Mouse (Mus musculus): ENCODE results near the gene Hspb9. TPM values are rescaled to one million over a fixed set of nuclear protein-coding genes. Genes with fewer than 3 reads are reported as not detected.

Hspb9 gene
- polyA plus RNA-seq, 1 experiment from 2014 or later = 0.36 TPM

DNA sequence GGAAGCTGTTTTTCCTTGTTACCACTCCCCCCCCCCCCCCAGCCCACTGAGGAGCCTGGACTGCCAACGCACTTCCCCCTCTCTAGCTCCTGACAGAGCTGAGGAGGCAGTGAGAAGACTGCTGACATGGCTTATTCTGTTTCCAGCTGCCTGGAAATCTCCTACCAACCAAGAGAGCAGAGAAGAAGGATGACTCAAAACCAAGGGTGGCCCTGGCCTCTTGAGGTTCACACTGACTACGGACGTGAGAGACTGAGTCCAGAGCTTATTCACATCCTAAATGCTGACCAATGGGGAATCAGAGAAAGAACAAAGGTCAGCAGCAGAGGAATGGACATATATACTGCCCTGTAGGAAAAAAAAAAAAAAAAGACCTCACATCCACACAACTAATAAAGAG, 5.7 kb downstream of the Hspb9 start:
- H3K4me2 ChIP-seq (ENCODE audit: low read depth, low read length, severe bottlenecking) = no peak overlapping the region
- no peaks in the 10 kb centered on the region for H3K27me3 ChIP-seq (ENCODE audit: control insufficient read depth, insufficient read depth, low read length)
- no peak for ATAC-seq (replicated peaks; ENCODE audit: low FRiP score)
- H3K4me3 ChIP-seq (ENCODE audit: low read depth, low read length) = no peak overlapping the region
- H3K9me3 ChIP-seq (ENCODE audit: control insufficient read depth, low read length) = no peaks in the 10 kb centered on the region
- 87% methylated on average over 3 of the region's 3 CpGs for whole genome bisulfite sequencing
- no peak overlapping the region for H3K27ac ChIP-seq (ENCODE audit: low read depth, low read length)
- no peak overlapping the region for H3K9ac ChIP-seq (ENCODE audit: low read length)
- no peaks in the 10 kb centered on the region; the same call in 1 of the 2 replicates for H3K36me3 ChIP-seq (ENCODE audit: control insufficient read depth, insufficient read depth, low read length)
- peaks cover 2% of the 10 kb centered on the region for H3K4me1 ChIP-seq (replicated peaks; ENCODE audit: control insufficient read depth, insufficient read depth, low read length)
- no peak for DNase-seq (ENCODE audit: low spot score)

DNA sequence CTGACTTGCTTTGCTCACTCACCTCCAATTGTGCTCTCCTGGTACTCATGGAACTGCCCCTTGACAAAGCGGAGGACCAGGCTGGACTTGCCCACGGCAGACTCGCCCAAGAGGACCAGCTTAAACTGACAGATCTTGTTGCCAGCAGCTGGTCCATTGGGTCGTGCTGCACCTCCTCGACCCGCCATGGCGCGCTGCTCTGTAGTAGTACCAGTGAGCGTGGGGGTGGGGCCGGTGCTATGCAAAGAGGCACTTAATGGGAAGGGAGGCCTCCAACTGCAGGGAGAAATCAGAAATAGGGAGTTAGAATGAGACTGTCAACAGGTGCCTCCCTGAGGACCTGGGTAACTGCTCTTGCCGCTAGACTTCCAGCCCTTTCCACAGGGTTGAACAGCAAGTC, 6.2 kb downstream of the Hspb9 start:
- Histone ChIP-seq H3K9me3 (ENCODE audit: control insufficient read depth, low read length) (no peaks in the 10 kb centered on the region), H3K36me3 (ENCODE audit: control insufficient read depth, insufficient read depth, low read length) (no peaks in the 10 kb centered on the region; the same call in 1 of the 2 replicates), H3K27me3 (ENCODE audit: control insufficient read depth, insufficient read depth, low read length) (no peaks in the 10 kb centered on the region), H3K4me1 (replicated peaks; ENCODE audit: control insufficient read depth, insufficient read depth, low read length) (peaks cover under 1% of the 10 kb centered on the region), H3K9ac (ENCODE audit: low read length) (no peak overlapping the region), H3K4me2 (ENCODE audit: low read depth, low read length, severe bottlenecking) (no peak overlapping the region), H3K4me3 (ENCODE audit: low read depth, low read length) (no peak overlapping the region), H3K27ac (ENCODE audit: low read depth, low read length) (no peak overlapping the region)
- no peak for DNase-seq (ENCODE audit: low spot score)
- ATAC-seq (replicated peaks; ENCODE audit: low FRiP score) = no peak
- WGBS = 83% methylated on average over 11 of the region's 11 CpGs

DNA sequence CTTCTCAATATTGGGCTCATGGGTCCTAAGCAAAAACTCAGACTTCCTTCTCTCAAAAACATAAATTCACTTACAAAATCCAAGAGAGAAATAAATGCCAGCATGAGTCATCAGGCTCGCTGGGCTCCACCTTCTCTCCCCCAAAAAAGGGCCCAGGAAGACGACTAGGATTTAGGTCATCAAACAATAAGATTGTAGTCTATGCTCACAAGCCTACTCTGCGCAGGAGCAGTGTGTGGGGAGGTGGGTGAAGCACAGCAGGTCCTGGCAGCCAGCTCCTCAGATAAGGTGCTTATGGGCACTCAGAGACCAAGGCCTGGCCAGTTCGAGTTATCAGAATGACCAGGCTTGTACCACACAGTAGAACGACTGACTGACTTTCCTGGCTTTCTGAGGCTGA, 6.7 kb downstream of the Hspb9 start:
- Histone ChIP-seq H3K4me1 (replicated peaks; ENCODE audit: control insufficient read depth, insufficient read depth, low read length) (no peaks in the 10 kb centered on the region; the same call in 1 of the 2 replicates), H3K36me3 (ENCODE audit: control insufficient read depth, insufficient read depth, low read length) (no peaks in the 10 kb centered on the region; the same call in 1 of the 2 replicates), H3K4me2 (ENCODE audit: low read depth, low read length, severe bottlenecking) (no peak overlapping the region), H3K9me3 (ENCODE audit: control insufficient read depth, low read length) (no peaks in the 10 kb centered on the region), H3K4me3 (ENCODE audit: low read depth, low read length) (no peak overlapping the region), H3K9ac (ENCODE audit: low read length) (no peak overlapping the region), H3K27me3 (ENCODE audit: control insufficient read depth, insufficient read depth, low read length) (no peaks in the 10 kb centered on the region), H3K27ac (ENCODE audit: low read depth, low read length) (no peak overlapping the region)
- ATAC-seq (replicated peaks; ENCODE audit: low FRiP score) = no peak
- DNase-seq (ENCODE audit: low spot score) = no peak
- WGBS = 76% methylated on average over 5 of the region's 5 CpGs

DNA sequence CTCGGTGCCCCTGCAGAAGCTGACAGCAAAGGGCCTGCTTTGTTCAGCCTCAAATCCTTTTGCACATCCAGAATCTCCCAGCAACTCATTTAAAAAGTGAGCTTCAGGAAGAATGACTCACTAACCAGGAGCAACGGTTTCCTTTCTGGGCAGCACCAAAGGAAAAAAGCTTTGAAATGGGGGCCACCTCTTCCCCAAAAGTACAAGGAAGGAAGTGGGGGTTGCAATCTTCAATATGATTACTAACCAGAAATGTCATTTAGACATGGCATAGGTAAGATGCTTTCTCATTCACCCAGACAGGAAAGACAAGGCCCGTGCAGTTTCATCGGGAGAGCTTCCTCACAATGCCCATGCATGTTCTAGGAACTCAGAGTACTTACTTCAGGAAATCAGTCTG, 7.6 kb downstream of the Hspb9 start:
- Histone ChIP-seq H3K27ac (ENCODE audit: low read depth, low read length) (no peak overlapping the region), H3K36me3 (ENCODE audit: control insufficient read depth, insufficient read depth, low read length) (no peaks in the 10 kb centered on the region; the same call in 1 of the 2 replicates), H3K27me3 (ENCODE audit: control insufficient read depth, insufficient read depth, low read length) (no peaks in the 10 kb centered on the region), H3K4me1 (replicated peaks; ENCODE audit: control insufficient read depth, insufficient read depth, low read length) (no peaks in the 10 kb centered on the region; the same call in 1 of the 2 replicates), H3K4me2 (ENCODE audit: low read depth, low read length, severe bottlenecking) (no peak overlapping the region), H3K9ac (ENCODE audit: low read length) (no peak overlapping the region), H3K9me3 (ENCODE audit: control insufficient read depth, low read length) (no peaks in the 10 kb centered on the region), H3K4me3 (ENCODE audit: low read depth, low read length) (no peak overlapping the region)
- ATAC-seq (replicated peaks; ENCODE audit: low FRiP score) (no peak), DNase-seq (ENCODE audit: low spot score) (no peak)
- 62% methylated on average over 4 of the region's 4 CpGs for WGBS

DNA sequence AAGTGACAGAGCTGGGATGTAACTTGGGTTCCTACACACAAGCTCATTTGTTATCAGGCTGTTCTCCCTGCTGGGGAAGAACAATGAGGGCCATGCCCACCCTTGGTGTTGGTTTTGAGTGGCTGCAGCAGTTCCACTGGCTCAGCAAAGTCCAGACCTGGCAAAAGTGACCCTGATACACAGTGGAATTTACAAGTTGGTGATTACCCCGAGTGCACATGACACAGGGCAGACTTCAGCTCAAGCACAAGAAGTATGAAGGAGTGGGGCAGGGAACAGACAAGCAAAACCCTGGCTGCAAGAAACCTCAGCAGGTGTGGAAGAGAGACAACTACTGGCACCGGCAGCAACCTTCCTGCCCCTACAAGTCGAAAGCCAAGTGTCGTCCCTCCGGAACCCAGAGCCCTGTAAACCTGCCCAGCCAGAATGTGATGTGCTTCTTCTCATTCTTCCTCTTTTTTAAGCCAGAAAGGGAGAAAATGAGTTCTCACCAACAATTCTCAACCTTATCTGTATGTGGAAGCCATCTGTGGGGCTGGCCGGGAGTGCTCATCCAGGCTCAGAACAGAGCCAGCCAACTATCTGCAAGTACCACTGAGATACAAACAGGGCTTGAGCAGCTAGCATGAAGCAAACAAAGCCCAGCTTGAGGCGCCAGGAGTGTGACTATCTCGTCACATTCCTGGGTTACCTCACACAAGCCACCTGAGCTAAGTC, 8.3 kb downstream of the Hspb9 start:
- no peak for DNase-seq (ENCODE audit: low spot score)
- no peak overlapping the region for H3K4me3 ChIP-seq (ENCODE audit: low read depth, low read length)
- 64% methylated on average over 8 of the region's 8 CpGs for WGBS
- H3K27ac ChIP-seq (ENCODE audit: low read depth, low read length) = no peak overlapping the region
- H3K27me3 ChIP-seq (ENCODE audit: control insufficient read depth, insufficient read depth, low read length) = no peaks in the 10 kb centered on the region
- no peaks in the 10 kb centered on the region for H3K9me3 ChIP-seq (ENCODE audit: control insufficient read depth, low read length)
- no peaks in the 10 kb centered on the region; the same call in 1 of the 2 replicates for H3K36me3 ChIP-seq (ENCODE audit: control insufficient read depth, insufficient read depth, low read length)
- H3K4me2 ChIP-seq (ENCODE audit: low read depth, low read length, severe bottlenecking) = no peak overlapping the region
- no peak for ATAC-seq (replicated peaks; ENCODE audit: low FRiP score)
- H3K4me1 ChIP-seq (replicated peaks; ENCODE audit: control insufficient read depth, insufficient read depth, low read length) = no peaks in the 10 kb centered on the region; the same call in 1 of the 2 replicates
- H3K9ac ChIP-seq (ENCODE audit: low read length) = no peak overlapping the region

DNA sequence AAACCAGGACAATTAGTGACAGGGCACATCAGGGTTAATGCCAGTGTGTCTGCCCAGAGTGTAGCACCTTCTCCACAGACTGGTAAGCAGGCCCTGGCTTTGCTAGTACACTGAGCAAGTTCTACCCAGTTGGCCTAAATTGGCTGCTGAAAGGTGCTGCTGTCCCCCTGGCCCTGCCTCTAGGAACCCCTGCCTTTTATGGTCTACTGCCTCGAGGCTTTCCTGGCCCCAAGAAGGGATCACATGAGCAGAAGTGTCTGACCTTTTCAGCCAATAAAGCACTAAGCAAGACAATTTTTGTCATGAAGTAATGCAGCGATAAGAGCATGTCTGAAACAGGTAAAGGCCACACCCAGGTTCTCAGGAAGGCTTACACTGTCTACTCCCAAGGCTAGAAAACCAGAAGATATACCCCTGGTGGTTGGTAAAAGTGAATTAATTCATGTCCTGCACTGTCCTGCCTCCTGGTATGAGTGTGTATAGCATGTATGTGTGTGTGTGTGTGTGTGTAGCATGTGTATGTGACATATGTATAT, 8.9 kb downstream of the Hspb9 start:
- 60% methylated on average over 2 of the region's 2 CpGs for WGBS
- ATAC-seq (replicated peaks; ENCODE audit: low FRiP score) (no peak), DNase-seq (ENCODE audit: low spot score) (no peak)
- Histone ChIP-seq H3K4me3 (ENCODE audit: low read depth, low read length) (no peak overlapping the region), H3K27me3 (ENCODE audit: control insufficient read depth, insufficient read depth, low read length) (no peaks in the 10 kb centered on the region), H3K9me3 (ENCODE audit: control insufficient read depth, low read length) (no peaks in the 10 kb centered on the region), H3K36me3 (ENCODE audit: control insufficient read depth, insufficient read depth, low read length) (no peaks in the 10 kb centered on the region; the same call in 1 of the 2 replicates), H3K4me2 (ENCODE audit: low read depth, low read length, severe bottlenecking) (no peak overlapping the region), H3K4me1 (replicated peaks; ENCODE audit: control insufficient read depth, insufficient read depth, low read length) (no peaks in the 10 kb centered on the region; the same call in 1 of the 2 replicates), H3K9ac (ENCODE audit: low read length) (no peak overlapping the region), H3K27ac (ENCODE audit: low read depth, low read length) (no peak overlapping the region)

DNA sequence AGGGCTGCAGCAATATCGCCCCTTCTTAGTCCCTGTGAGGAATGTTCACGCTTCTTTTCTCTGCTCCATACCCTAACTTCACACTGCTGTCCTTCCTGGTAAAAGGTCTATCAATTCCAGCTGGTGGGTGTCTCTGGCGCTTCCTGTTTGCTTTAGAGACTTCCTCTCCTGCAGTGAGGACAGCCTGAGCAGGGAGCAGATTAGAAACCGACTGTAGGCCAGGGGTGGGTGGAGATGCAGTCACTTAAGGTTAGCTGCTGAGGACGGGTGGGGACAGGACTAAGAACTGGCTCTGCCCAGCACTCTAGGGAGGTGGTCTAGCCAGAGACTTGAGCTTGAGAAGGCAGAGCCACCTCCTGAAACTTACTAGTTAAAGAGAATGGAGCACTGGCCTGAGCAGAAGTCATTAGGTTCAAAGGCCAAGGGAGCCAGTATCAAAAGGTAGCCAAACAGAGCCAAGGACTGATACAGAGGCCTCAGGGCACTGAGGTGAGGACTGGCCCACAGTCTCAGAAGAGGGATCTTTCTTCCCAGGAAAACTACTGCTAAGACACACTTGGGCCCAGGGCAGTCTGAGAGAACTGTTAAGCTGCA, 11.4 kb downstream of the Hspb9 start:
- 58% methylated on average over 5 of the region's 5 CpGs for WGBS
- H3K27ac ChIP-seq (ENCODE audit: low read depth, low read length) = no peak overlapping the region
- H3K4me2 ChIP-seq (ENCODE audit: low read depth, low read length, severe bottlenecking) = no peak overlapping the region
- H3K9me3 ChIP-seq (ENCODE audit: control insufficient read depth, low read length) = no peaks in the 10 kb centered on the region
- ATAC-seq (replicated peaks; ENCODE audit: low FRiP score) = no peak
- H3K4me3 ChIP-seq (ENCODE audit: low read depth, low read length) = no peak overlapping the region
- DNase-seq (ENCODE audit: low spot score) = no peak
- H3K9ac ChIP-seq (ENCODE audit: low read length) = no peak overlapping the region
- H3K36me3 ChIP-seq (ENCODE audit: control insufficient read depth, insufficient read depth, low read length) = no peaks in the 10 kb centered on the region
- H3K4me1 ChIP-seq (replicated peaks; ENCODE audit: control insufficient read depth, insufficient read depth, low read length) = no peaks in the 10 kb centered on the region; the same call in 1 of the 2 replicates
- no peaks in the 10 kb centered on the region for H3K27me3 ChIP-seq (ENCODE audit: control insufficient read depth, insufficient read depth, low read length)

DNA sequence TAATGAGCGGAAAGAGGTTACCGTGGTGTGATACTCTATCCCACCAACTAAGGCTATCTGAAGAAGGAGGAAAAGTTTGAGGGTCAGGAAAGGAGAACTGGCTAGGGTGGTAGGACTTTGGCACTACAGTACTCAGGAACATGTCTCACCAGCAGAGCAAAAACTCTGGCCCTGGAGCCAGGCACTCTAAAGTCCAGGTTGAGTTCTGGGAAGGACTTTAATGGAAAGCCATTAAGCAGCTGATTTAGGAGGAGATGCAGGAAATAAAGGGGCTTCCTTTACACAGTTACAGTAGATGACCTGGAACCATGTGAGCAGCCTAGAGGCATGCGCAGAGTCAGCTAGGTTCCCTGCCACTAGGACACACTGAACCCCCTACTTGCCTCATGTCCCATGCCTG, 13.6 kb downstream of the Hspb9 start:
- DNase-seq (ENCODE audit: low spot score) (no peak), ATAC-seq (replicated peaks; ENCODE audit: low FRiP score) (no peak)
- no peaks in the 10 kb centered on the region for H3K27me3 ChIP-seq (ENCODE audit: control insufficient read depth, insufficient read depth, low read length)
- H3K4me3 ChIP-seq (ENCODE audit: low read depth, low read length) = no peak overlapping the region
- WGBS = 90% methylated on average over 3 of the region's 3 CpGs
- no peak overlapping the region for H3K27ac ChIP-seq (ENCODE audit: low read depth, low read length)
- H3K4me1 ChIP-seq (replicated peaks; ENCODE audit: control insufficient read depth, insufficient read depth, low read length) = no peaks in the 10 kb centered on the region
- H3K36me3 ChIP-seq (ENCODE audit: control insufficient read depth, insufficient read depth, low read length) = no peaks in the 10 kb centered on the region
- H3K9ac ChIP-seq (ENCODE audit: low read length) = no peak overlapping the region
- no peak overlapping the region for H3K4me2 ChIP-seq (ENCODE audit: low read depth, low read length, severe bottlenecking)
- no peaks in the 10 kb centered on the region for H3K9me3 ChIP-seq (ENCODE audit: control insufficient read depth, low read length)

Measured in forebrain, embryonic 11.5 days (tissue).